Mouse (Mus musculus): ENCODE data around the gene Nxf2. TPM values are rescaled to one million over a fixed set of nuclear protein-coding genes. Genes with fewer than 3 reads are reported as not detected.
A peak's percentile ranks its signal among the peaks of the same experiment; 100 is the strongest.
"Not testable (repeated sequence)": the region's sequence is repeated elsewhere in the genome, so short reads cannot be mapped to it uniquely, and the experiment has no call there.

Gene Nxf2
- total and polyA plus RNA-seq, 3 experiments = not detected

DNA sequence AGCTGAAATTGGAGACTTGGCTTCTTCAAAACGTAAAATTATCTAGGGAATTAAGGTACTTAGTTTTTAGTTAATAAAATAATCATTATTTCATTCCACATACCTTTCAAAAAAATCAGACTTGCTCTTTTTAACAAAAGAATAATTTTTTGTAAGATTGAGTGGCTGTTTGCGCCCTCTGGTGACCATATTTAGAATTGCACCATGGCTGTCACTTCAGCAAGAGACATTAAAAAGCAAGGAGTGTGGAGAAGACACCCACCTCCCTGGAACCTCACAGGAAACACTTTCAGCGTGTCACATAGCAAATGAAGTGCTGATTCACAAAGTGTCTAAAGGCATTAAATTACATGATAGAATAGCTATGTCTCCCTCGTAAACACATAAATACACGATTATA lies 34.2 kb downstream of the Nxf2 start:
- no peaks in the 10 kb centered on the region for H3K4me1 ChIP-seq (ENCODE audit: insufficient read depth, low read depth, low read length)
- no peak for TF ChIP-seq TAL1 (conservative IDR thresholded peaks at IDR 0.05; ENCODE audit: low read depth, low read length)
- peak; percentile 37; the same call in 1 of the 2 replicates for TF ChIP-seq CTCF (IDR thresholded peaks at IDR 0.05; ENCODE audit: low read depth, low read length)
- no peaks in the 10 kb centered on the region for H3K27me3 ChIP-seq (ENCODE audit: insufficient read depth, low read length)
- no peak for DNase-seq (ENCODE audit: low spot score)
- H3K4me3 ChIP-seq (ENCODE audit: low read depth, low read length) = no peak overlapping the region
- ATAC-seq (ENCODE audit: extremely low read depth, insufficient number of reproducible peaks, low FRiP score, poor library complexity, severe bottlenecking) = no peak
- H3K36me3 ChIP-seq (replicated peaks) = no peaks in the 10 kb centered on the region
- H3K9me3 ChIP-seq (replicated peaks) = no peaks in the 10 kb centered on the region

DNA sequence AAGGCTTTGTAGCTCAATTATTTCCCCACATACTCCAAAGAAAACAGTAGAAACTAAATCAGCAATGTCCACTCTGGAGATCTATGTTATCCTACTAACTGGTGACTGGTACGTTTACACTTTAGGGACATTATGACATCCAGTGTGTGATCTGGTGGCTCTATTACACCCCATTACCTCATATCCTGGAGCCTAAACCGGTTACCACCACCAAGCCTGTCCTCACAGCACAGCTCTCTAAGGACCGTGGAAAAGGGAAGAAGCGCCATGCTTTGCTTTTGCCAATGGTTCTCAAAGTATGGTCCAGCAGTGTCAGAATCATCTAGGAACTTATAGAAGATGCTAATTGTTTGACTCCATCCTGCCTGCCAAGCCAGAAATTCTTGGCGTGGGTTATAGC lies 34.6 kb downstream of the Nxf2 start:
- DNase-seq (ENCODE audit: low spot score) (no peak), ATAC-seq (ENCODE audit: extremely low read depth, insufficient number of reproducible peaks, low FRiP score, poor library complexity, severe bottlenecking) (no peak)
- no peak for TF ChIP-seq TAL1 (conservative IDR thresholded peaks at IDR 0.05; ENCODE audit: low read depth, low read length)
- no peak for TF ChIP-seq GATA1 (IDR thresholded peaks at IDR 0.05; ENCODE audit: borderline replicate concordance, low read length)
- no peak for TF ChIP-seq GATA2 (IDR thresholded peaks at IDR 0.05; ENCODE audit: borderline replicate concordance, low read depth, low read length)
- TF ChIP-seq CTCF (IDR thresholded peaks at IDR 0.05; ENCODE audit: low read depth, low read length) = no peak
- no peak for TF ChIP-seq POLR2AphosphoS5 (IDR thresholded peaks at IDR 0.05; ENCODE audit: insufficient replicate concordance, low read depth, low read length)
- Histone ChIP-seq H3K4me1 (ENCODE audit: insufficient read depth, low read depth, low read length) (no peaks in the 10 kb centered on the region), H3K9me3 (replicated peaks) (no peaks in the 10 kb centered on the region), H3K4me3 (ENCODE audit: low read depth, low read length) (no peak overlapping the region), H3K27me3 (ENCODE audit: insufficient read depth, low read length) (no peaks in the 10 kb centered on the region), H3K36me3 (replicated peaks) (no peaks in the 10 kb centered on the region)

DNA sequence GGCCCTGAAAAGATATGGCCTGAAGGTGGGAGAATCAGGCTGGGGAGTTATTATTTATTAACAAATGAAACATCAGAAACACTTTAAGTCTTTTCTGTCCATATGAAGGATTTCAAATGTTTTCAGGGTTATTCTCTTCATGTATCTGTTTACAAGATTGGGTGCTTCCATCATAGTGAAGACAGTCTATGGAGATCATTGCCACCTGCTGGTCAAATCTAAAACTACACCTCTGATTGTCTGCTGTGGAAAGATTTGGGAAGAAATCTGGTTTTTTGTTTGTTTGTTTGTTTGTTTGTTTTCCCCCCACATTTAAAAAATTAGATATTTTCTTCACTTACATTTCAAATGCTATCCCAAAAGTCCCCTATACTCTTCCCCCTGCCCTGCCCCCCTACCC lies 39.5 kb downstream of the Nxf2 start:
- H3K4me1 ChIP-seq (ENCODE audit: insufficient read depth, low read depth, low read length) = no peaks in the 10 kb centered on the region
- no peaks in the 10 kb centered on the region for H3K9me3 ChIP-seq (replicated peaks)
- H3K27me3 ChIP-seq (ENCODE audit: insufficient read depth, low read length) = no peaks in the 10 kb centered on the region
- no peaks in the 10 kb centered on the region for H3K36me3 ChIP-seq (replicated peaks)
- DNase-seq (ENCODE audit: low spot score) (no peak), ATAC-seq (ENCODE audit: extremely low read depth, insufficient number of reproducible peaks, low FRiP score, poor library complexity, severe bottlenecking) (no peak)
- TF ChIP-seq GATA1 (IDR thresholded peaks at IDR 0.05; ENCODE audit: borderline replicate concordance, low read length) (no peak), TAL1 (conservative IDR thresholded peaks at IDR 0.05; ENCODE audit: low read depth, low read length) (no peak), POLR2AphosphoS5 (IDR thresholded peaks at IDR 0.05; ENCODE audit: insufficient replicate concordance, low read depth, low read length) (no peak), CTCF (IDR thresholded peaks at IDR 0.05; ENCODE audit: low read depth, low read length) (no peak), GATA2 (IDR thresholded peaks at IDR 0.05; ENCODE audit: borderline replicate concordance, low read depth, low read length) (no peak)
- H3K4me3 ChIP-seq (ENCODE audit: low read depth, low read length) = no peak overlapping the region

DNA sequence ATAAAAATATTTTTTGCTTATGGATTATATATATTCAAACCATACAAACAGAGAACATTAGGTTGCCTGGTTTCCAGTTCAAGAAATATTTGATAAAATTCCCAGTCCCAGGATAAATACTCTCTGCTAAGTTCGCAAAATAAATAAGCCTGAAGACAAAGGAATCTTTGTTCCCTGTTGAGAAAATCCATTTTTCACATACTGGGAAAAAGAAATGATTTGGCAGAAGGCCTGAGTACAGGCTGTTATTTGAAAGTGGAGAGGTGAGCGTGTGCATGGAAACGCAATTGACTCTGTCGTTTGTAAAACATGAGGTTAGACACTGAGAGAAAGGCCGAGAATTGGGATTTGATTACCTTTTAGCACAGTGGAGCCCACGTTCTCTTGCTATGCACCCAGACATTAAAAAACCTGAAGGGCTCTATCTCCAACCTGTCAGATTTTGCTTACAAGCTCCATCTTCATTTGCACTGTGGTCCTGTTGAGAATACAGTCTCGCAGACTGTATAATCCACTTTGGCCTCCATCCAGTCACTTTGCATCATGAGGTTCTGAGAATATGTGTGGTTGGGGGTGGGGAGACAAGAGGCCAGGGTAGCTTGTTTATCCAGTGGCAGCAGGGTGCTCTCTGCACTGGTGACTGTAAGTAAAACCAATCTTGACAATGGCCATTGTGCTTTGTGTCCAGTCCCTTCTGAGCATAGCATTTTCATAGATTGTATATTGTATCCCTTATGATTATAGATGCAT lies 40.7 kb downstream of the Nxf2 start:
- H3K36me3 ChIP-seq (replicated peaks) = no peaks in the 10 kb centered on the region
- no peak for DNase-seq (ENCODE audit: low spot score)
- H3K27me3 ChIP-seq (ENCODE audit: insufficient read depth, low read length) = no peaks in the 10 kb centered on the region
- no peak for TF ChIP-seq GATA2 (IDR thresholded peaks at IDR 0.05; ENCODE audit: borderline replicate concordance, low read depth, low read length)
- TF ChIP-seq GATA1 (IDR thresholded peaks at IDR 0.05; ENCODE audit: borderline replicate concordance, low read length) = no peak
- TF ChIP-seq POLR2AphosphoS5 (IDR thresholded peaks at IDR 0.05; ENCODE audit: insufficient replicate concordance, low read depth, low read length) = no peak
- TF ChIP-seq TAL1 (conservative IDR thresholded peaks at IDR 0.05; ENCODE audit: low read depth, low read length) = no peak
- TF ChIP-seq CTCF (IDR thresholded peaks at IDR 0.05; ENCODE audit: low read depth, low read length) = no peak
- no peaks in the 10 kb centered on the region for H3K4me1 ChIP-seq (ENCODE audit: insufficient read depth, low read depth, low read length)
- H3K9me3 ChIP-seq (replicated peaks) = no peaks in the 10 kb centered on the region
- no peak for ATAC-seq (ENCODE audit: extremely low read depth, insufficient number of reproducible peaks, low FRiP score, poor library complexity, severe bottlenecking)
- no peak overlapping the region for H3K4me3 ChIP-seq (ENCODE audit: low read depth, low read length)

DNA sequence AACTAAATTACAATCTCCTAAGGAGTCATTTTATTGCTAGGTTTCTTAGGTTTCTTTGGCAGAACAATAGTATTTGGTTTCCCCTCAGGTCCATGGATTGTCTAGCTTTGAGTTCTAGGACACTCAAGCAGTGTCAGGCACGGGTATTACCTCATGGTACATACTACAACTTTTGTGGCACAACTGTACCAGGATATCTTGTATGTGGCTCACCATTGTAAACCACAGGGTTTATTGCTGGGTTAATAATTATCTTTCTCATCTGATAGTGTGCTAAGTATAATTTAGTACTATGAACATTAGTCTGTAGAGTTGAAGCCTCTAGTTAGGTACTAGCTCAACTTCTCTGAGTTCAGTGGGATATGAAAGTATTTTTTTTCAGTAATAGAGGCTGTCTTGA lies 45.3 kb downstream of the Nxf2 start:
- no peaks in the 10 kb centered on the region for H3K27me3 ChIP-seq (ENCODE audit: insufficient read depth, low read length)
- no peaks in the 10 kb centered on the region for H3K4me1 ChIP-seq (ENCODE audit: insufficient read depth, low read depth, low read length)
- DNase-seq (ENCODE audit: low spot score) (no peak), ATAC-seq (ENCODE audit: extremely low read depth, insufficient number of reproducible peaks, low FRiP score, poor library complexity, severe bottlenecking) (no peak)
- H3K4me3 ChIP-seq (ENCODE audit: low read depth, low read length) = no peak overlapping the region
- no peak for TF ChIP-seq POLR2AphosphoS5 (IDR thresholded peaks at IDR 0.05; ENCODE audit: insufficient replicate concordance, low read depth, low read length)
- H3K36me3 ChIP-seq (replicated peaks) = no peaks in the 10 kb centered on the region
- no peaks in the 10 kb centered on the region for H3K9me3 ChIP-seq (replicated peaks)

DNA sequence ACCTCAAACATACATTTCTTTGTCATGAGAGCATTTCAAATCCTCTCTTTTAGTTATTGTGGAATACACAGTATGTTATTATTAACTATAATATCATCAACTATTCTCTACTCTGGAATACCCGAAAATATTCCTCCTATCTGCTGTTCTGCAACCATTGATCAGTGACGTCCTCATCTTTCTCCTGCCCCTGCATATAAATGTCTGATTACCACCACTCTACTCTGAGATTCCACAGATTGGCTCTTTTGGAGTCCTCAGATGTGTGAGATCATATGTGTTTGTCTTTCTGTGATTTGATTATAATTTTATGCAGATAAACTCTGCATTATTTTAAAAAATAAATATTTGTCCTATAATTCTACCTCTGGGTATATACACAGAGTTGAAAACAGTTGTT lies 48.8 kb downstream of the Nxf2 start:
- H3K4me3 ChIP-seq (ENCODE audit: low read depth, low read length) = no peak overlapping the region
- H3K36me3 ChIP-seq (replicated peaks) = no peaks in the 10 kb centered on the region
- TF ChIP-seq POLR2AphosphoS5 (IDR thresholded peaks at IDR 0.05; ENCODE audit: insufficient replicate concordance, low read depth, low read length) = no peak
- no peak for TF ChIP-seq CTCF (IDR thresholded peaks at IDR 0.05; ENCODE audit: low read depth, low read length)
- TF ChIP-seq GATA2 (IDR thresholded peaks at IDR 0.05; ENCODE audit: borderline replicate concordance, low read depth, low read length) = no peak
- no peak for TF ChIP-seq GATA1 (IDR thresholded peaks at IDR 0.05; ENCODE audit: borderline replicate concordance, low read length)
- TF ChIP-seq TAL1 (conservative IDR thresholded peaks at IDR 0.05; ENCODE audit: low read depth, low read length) = no peak
- ATAC-seq (ENCODE audit: extremely low read depth, insufficient number of reproducible peaks, low FRiP score, poor library complexity, severe bottlenecking) (no peak), DNase-seq (ENCODE audit: low spot score) (no peak)
- H3K27me3 ChIP-seq (ENCODE audit: insufficient read depth, low read length) = no peaks in the 10 kb centered on the region
- H3K9me3 ChIP-seq (replicated peaks) = no peaks in the 10 kb centered on the region
- H3K4me1 ChIP-seq (ENCODE audit: insufficient read depth, low read depth, low read length) = no peaks in the 10 kb centered on the region; the same call in 1 of the 2 replicates

DNA sequence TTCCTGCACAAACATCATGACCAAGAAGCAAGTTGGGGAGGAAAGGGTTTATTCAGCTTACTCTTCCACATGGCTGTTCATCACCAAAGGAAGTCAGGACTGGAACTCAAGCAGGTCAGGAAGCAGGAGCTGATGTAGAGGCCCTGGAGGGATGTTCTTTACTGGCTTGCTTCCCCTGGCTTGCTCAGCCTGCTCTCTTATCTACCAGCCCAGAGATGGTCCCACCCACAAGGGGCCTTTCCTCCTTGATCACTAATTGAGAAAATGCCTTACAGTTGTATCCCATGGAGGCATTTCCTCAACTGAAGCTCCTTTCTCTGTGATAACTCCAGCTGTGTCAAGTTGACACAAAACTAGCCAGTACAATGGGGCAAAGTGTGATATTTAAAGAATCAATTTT lies 49.2 kb downstream of the Nxf2 start:
- not testable (repeated sequence) for ATAC-seq (ENCODE audit: extremely low read depth, insufficient number of reproducible peaks, low FRiP score, poor library complexity, severe bottlenecking); H3K27me3 ChIP-seq (ENCODE audit: insufficient read depth, low read length)

More for the DNA sequence above, 49.2 kb downstream of the Nxf2 start:
- H3K36me3 ChIP-seq (replicated peaks); DNase-seq (ENCODE audit: low spot score); H3K4me1 ChIP-seq (ENCODE audit: insufficient read depth, low read depth, low read length); H3K4me3 ChIP-seq (ENCODE audit: low read depth, low read length); H3K9me3 ChIP-seq (replicated peaks): not testable (repeated sequence)
